Mouse (Mus musculus) heart, postnatal 4 days (tissue): ENCODE results near the gene Lrrc8a. TPM values are rescaled to one million over a fixed set of nuclear protein-coding genes. Genes with fewer than 3 reads are reported as not detected.

ENCODE experiments used
- DNase-seq: peaks from one replicate; pipeline ENCODE4 v3.0.0; 2021
- total RNA-seq, 2 experiments: library from RNA; stranded (reverse); gene quantifications; 2 replicates each; pipeline ENCODE4 v1.2.3; 2021

The Lrrc8a gene
- total RNA-seq = 10 to 100 TPM; 56.3 to 59.2 TPM

DNA sequence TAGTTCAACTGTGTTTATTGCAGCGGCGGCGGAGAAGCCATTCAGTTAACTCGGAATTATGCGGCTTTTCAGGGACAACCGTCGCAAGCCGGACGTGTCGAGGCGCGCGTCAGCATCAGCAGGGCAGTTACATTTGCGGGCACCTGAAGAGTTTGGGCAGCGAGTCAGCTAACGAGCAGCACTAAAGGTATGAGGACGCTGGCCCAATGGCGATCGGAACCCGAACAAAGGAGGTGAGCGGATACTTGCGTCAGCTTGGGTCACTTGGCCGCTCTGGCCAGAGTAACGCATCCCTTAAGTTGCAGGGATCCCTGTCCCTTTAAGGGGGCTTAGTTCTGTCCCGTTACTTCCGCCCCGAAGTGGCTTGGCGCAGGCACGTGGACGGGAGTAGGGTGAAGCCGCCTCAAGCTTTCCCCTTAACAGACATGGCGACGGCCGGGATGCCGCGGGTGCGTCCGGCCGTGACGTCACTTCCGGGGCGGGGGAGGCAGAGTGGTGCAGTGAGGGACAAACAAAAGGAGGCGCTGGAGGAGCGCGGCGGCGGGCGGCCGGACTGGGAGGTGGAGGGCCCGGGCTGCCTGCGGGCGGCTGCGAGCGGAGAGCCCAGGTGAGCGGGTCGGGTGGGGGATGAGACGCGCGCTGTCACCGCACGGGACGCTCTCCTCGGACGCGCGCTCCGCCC lies at the start of gene Lrrc8a:
Gene Lrrc8a (plus strand): TSS at position 517 of the 682 bp plus-strand sequence.
- DNase-seq = peak; percentile 100

DNA sequence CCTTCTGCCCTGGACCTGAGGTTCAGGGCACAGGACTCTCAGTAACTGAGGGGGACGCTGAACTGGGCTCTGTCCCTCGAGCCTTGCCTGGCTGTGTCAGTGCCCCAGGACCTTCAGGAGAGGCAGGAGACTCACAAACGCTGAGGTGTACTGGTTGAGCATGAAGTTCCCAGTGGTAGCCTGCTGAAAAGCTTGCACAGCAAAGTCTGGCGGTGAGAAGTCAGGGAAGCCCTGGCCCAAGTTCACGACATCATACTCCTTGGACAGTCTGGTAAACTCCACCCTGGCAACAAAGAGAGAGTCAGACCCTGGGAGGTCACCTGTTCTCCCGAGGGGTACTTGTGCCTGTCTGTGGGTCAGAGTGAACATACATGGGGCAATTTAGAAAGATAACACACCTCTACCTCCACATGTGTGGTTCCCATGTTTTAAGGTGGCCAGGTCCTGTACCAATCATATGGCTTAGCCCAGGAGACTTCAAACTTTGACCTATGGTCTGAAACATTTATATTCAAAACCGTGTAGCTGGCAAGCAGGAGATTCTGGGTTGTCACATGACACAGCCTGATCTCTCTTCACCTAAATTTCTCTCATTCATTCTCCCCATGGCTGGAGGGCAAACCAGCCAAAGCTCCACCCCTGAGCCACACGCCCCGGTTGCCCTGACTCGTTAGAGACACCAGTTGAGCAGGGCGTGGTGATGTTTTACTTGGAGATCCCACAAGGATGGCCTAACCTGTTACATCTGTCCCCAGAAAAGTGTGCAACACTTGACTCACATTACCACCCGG lies 45.5 kb upstream of the Lrrc8a start:
- no peak for DNase-seq

DNA sequence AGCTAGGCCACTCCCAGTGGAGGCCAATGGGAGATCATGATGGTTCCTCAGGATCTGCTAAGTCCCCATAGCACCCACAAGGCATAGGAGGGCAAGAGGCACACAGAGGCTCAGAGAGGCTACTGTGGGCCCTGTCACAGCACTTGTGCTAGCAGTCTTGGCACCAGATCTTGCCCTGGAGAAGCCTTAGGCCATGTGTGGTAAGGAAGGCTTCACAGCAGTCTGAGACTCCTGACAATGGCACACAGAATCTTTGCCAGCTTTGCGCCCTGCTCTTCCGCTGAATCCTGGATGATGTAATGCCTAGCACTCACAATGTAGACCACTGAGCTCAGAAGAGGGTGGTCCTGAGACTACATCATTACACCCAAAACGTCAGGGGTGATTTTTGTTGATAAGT lies 42.9 kb upstream of the Lrrc8a start:
- no peak for DNase-seq

DNA sequence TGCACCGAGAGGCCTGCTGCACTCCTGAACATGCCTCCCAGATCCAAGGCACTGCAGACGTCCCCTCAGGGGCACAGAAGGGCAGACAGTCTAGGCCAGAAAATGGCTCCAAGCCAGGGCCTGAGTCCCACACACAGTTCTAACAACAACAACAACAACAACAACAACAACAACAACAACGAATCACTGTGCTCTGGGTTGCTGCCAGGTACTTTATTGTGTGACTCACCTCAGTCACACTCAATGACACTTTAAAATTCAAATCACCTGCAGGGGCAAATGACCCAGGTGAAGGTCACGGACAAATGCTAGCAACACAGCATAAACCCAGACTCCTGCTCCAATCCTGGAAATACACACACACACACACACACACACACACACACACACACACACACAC lies 39.5 kb upstream of the Lrrc8a start:
- no peak for DNase-seq

DNA sequence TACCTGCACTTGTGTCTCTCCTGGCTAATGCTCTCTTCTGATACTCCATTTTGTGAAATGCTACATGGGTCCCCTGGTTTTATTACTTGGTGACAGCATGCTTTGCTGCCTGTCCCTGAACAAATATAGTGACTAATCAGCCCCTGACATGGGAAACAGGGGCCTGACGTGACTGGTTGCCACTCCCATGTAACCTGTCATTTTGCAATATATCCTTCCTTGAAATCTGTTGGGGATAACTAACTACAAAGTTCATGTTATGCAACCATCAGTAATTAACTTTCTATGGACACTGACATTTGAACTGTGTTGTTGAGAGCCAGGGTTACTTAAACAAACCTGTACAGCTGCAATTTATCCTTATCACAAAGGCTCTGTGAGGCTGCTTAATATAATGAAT lies 37.5 kb upstream of the Lrrc8a start:
- DNase-seq = no peak

DNA sequence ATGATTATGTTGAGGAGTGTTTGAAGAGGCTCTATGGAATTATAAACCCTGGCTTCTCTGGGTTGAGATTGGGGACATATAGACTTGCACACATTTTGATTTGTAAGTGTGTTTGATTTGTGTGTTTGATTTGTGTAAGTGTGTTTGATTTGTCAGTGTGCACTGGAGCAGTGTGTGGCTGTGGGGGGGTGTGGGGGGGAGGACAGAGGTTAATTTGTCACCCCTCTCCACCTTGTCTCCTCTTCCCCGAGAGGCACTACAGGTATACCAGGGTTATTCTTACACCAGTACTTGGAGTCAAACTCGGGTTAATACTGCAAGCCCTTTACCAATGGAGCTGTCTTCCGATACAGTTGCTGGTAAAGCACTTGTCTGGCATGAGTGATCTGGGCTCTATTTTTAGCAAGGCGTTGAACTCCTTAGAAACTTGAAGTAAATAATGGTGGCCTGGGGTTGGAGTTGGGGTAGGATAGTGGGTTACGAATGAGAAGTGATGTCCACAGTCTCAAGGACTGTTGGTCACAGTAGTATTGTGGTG lies 37.1 kb upstream of the Lrrc8a start:
- no peak for DNase-seq

DNA sequence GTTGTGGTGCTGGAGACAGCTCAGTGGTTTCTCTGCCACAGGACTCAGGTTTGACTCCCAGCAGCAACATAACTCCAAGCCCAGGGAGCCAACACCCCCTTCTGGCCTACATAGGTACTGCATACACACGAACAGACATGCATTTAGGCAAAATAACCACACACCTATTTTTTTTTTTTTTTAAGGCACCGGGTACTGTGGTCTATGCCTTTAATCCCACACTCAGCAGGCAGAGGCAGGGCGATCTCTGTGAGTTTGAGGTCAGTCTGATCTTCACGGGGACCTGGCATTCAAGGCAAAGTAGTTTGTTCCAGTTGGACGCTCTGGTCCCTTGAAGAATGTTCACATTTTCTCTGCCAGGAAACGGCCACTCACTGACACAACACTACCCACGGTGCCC lies 34.1 kb upstream of the Lrrc8a start:
- DNase-seq = peak; percentile 31

DNA sequence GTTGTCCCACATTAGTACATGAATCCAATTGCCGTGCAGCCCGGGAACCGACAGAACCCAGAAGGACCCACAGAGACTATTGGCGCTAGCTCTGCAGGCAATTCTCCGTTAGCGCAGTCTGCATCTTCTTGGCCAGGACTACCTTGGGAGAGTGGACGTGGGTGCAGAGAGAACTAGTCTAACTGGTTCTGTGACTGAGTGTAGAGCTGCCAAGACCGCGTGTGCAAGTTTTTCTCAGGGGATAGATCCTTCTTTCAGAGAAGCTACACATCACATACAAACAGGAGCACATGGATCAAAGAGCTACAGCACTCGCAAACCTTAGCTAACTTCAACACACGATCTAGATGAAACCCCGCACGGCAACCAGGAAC lies 32.3 kb upstream of the Lrrc8a start:
- peak; percentile 34 for DNase-seq

DNA sequence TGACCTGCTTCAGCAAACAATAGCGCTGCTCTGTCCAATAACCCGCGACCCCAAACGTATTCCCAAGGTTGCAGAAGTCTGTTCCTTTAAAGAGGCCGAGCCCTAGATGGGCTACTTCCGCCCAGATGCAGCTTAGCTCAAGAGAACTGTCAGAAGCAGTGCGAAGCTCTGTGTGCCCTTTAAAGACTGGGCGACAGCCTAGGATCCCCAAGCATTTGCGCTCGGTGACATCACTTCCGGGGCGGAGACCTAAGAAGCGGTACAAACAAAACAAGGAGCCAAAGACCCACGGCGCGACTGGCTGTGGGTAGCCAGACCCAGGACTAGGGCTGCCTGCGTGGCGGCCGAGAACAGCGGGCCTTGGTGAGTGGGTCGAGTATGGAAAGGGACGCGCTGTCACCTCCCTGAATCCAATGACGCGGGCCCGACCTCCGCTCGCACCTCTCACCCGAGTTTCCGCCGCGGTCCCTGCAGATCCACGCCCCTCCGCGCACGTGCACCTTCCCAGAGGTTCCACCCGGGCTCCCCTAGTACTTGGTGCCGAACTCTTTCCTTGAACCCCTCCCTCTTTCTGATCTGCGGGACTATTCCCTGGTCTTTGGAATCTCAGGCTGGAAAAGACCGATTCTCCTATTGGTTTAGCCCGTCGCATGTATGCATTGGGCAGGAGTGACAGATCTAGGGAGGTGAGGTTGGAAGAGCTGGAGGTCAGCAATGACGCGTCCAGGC lies 31.7 kb upstream of the Lrrc8a start, which contains the start of gene Kyat1:
Gene Kyat1 (minus strand): TSS at position 219 of the 729 bp plus-strand sequence.
- DNase-seq = peak; percentile 93

DNA sequence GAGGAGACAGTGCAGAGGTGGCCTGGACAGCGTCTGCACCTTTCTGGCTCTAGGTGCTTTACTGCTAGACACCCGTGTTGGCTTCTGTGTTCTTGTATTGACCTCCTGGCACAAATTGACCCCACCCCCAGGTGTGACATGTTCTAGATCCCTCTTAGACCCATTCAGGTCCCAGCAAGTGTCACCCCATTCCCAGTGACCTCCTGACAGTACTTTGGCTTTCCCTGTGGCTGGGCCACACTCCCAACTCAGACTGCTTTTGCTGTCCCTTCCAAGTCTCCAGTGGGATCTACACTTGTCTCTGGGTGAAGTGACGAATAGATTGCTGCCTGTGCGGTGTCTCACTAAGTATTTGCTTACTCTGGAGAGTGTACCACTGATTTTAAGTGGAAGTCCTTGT lies 30.1 kb upstream of the Lrrc8a start:
- no peak for DNase-seq

DNA sequence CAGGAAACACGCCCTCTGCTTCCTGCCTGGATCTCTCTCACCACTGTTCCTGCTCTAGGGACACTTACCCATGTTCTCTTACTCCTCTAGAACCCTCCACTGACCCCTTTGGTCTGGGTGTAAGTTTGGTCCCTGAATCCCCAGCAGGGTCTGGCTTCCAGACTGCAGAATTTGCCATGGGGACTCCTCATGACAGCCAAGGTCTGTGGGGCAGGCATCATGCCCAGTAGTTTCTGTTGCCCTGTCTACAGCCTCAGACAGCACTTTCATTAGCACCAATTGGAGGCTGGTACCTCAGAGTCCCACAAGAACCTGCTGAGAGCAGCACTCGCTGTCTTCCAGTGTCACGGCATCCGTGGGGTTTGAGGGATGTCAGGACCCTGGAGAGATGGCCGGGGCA lies 29.6 kb upstream of the Lrrc8a start:
- DNase-seq = no peak

DNA sequence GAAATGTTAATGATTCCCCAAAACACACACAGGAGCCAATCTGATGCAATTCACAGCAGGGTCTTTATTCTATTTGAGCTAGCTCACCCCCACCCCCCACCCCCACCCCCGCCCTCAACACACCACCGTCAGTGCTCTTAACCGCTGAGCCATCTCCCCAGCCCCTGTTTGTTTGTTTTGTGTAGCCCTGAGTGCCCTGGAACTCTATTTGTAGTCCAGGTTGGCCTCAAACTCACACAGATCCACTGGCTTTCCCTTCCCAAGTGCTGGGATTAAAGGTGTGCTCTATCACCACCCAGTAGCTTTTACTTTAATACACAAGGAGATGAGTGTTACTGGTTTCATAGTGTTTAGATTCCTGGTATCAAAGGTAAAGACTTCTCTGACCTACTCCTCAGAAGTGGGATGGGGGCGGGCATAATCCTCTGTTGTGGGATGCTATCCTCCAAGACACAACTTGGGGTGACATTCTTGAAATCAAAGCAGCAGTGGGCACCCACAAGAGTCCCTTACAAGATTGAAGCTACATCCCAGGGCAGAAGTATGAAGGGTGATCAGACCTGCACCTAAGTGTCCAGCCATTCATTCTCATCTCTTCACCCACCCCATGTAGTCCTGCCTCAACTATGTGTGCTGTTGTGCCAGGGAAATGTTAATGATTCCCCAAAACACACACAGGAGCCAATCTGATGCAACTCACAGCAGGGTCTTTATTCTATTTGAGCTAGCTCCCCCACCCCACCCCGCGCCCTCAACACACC lies 25.9 kb upstream of the Lrrc8a start:
- no peak for DNase-seq

DNA sequence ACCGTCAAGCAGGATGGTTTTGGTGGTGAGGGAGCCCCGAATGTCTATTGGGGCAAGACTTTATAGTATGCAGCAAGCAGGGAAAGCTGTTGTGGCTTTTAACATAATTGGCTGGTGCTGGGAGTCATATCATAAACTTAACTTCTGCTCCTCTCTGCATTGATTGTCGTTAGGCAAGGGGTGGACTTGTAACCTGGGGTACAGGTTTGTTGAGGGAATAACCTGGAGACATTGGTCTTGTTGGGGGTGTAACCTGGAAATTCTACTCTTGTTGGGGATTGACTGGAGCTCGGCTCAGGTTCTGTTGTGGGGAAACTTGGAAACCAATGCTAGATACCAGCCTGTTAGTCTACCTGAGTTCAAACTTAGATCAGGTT lies 25.4 kb upstream of the Lrrc8a start:
- DNase-seq = no peak

DNA sequence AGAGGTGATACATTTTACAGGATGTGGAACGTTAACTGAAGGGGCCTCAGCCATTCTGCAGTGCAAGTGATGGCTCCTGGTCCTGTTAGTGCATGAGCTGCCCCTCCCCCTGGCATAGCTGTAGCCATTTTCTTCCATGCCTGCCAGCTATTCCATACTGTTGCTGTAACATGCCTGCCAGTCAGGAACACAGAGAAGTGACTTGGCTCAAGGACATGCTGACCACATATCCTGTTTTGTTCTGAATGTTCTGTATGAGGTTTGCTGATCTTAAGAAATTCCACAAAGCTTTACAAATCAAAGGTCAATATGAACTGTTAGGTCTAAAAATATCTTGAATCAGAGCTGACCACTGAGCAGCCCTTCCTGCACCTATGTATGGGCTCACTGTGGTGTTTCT lies 24.6 kb upstream of the Lrrc8a start:
- no peak for DNase-seq

DNA sequence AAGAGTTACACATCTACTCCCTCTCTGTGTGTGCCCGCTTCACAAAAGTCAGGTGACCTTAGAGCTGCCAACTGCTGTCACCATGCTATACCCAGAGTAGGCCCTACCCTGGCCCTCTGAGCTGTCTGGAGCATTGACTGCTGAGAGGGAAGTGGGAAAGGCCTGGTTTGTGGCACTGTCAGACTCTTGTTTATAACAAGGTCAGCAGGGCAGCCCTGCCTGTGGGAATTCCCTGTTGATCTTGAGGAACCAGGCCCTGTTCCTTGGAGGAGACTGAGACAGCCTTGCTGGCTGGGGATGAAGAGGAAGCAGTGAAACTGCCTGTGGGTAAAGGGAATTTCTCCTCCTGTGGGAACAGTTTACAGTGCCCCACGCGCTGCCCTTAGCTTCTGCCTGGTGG lies 22.8 kb upstream of the Lrrc8a start:
- DNase-seq = no peak

DNA sequence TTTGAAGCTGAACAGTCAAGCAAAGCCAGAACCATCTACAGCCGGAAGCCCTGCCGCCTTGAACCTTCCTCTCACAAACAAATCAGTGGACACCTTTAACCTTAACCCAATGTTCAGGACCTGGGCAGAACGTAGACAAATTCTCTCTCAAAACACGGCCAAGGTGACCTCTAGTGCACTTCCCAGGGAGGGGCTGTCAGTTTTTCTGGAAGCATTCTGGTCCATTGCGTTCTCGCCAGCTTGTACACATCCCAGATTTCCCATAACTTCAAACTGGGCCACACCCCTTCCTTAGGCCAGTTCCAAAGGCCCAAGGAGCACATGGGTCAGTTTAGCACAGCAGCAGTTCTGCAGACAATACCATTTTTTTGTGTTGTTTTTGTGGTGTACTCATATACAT lies 22.0 kb upstream of the Lrrc8a start:
- no peak for DNase-seq

DNA sequence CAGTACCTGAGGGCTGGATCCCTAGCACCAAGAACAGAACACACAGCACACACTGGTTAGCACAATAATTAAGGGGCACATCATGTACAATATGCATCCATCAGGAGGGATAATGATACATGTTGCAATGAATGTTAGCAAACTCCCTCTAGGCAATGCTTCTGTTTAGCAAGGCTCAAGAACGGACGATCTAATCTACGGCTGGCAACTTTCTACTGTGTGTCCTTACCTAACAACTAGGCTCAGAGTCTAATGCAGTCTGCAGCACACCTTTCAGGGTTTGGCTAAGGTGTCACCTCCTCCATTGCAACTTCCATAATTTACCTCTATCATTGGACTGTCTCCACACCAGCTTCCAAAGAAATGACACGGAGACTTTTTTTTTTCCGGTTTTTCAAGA lies 21.2 kb upstream of the Lrrc8a start:
- DNase-seq = no peak

DNA sequence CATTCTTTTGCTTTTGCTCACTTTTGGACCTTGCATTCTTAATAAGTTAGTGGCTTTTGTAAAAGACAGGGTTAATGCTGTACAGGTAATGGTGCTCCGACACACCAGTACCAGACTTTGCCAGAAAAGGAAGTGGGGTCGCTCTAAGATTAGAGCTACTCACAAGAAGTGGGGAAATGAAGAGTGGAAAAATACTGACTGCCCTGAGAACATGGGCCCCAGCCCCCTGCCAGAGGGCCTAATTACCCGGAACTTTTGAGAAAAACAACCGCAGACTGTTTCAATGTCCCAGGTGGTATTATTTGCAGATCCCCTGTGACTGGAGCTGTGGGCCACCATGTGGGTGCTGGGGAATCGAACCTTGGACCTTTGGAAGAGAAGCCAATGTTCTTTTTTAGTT lies 1.9 kb upstream of the Lrrc8a start:
- DNase-seq = no peak

DNA sequence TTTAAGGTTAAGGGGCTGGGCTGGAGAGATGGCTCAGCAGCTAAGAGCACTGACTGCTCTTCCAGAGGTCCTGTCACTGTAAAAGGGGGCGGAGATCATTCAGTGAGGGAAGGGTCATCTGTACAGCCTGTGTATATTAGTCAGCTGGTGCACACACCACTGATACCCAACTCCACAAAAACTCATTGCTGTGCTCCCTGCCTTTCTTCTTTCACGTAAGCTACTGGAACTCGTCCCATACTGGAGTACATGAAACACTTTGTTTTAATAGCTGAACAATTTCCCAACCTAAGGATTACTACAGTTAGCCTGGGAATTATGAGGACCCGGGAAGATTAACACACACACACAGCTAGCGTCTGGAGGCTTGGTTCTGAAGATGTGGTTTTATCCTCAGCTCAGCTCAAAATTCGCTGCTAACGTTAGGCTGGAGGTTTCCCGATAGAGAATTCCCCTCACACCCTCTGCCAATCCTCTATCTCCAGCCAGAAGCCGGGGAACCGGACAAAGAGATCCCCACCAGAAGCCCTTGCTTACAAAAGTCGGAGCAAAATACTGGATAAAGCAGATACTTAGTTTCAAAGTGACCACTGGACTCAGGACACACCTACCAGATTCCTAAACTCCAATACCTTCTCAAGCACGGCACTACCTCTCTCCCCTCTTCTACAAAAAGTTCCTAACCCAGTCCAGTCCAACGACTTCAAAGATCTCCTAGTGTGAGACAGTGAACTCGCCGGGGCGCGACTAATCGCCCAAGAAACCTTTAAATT lies 903 bp upstream of the Lrrc8a start:
- no peak for DNase-seq

DNA sequence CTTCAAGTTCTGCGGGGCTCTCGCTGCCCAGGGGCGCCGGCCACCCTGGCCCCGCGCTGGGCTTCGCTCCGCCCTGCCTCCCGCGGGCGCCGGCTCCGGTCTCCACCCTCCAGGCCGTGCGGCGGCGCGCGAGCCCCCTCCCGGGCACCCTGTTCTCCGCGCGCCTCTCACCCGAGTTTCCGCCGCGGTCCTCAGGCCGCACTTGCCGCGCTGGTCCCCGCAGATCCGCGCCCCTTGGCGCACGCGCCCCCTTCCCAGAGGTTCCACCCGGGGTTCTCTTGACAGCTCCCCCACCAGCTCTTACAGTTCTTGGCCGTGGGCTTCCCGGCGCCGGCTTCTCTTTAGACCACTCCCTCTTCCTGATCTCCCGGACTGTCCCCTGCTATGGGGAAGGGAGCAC lies 366 bp downstream of the Lrrc8a start:
- peak; percentile 82 for DNase-seq

DNA sequence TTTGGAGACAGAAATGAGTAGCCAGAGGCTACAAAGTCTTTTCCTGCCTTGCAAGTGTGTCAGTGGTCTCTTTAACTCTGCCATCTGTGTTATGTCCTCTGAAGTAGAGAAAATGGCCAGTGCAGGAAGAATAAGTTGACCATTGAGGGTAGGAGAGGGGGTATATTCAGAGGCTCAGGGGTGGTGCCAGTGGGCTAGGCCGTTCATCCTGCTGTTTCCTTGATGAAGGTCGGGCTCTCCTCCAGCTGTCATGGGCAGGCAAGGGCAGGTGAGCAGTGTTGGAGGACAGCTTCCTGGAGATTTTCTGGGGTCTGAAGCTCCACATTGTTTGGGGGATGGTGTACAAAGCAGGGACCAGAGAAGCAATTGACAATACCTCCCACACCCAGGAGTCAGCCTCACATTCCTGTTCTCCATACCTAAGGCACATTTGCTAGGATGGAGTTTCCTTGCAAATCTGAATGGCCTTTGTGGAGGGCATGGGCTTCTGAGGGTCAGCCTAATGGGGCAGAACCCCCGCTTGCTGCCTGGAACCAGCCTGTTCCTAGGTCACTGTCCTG lies 1.5 kb downstream of the Lrrc8a start:
- no peak for DNase-seq
